Mouse (Mus musculus): ENCODE data around the gene Sdf4.

Gene Sdf4

GRCm38 (mm10) chr4:156055173-156055572 is 62.5 kb downstream of the Sdf4 start:
- DNase-seq (ENCODE audit: low spot score in 2 of 2), result no peak

- DNase-seq (ENCODE audit: low spot score in 2 of 2), result no peak
Measured at GRCm38 (mm10) chr4:156057702-156058101, 65.0 kb downstream of the Sdf4 start.

GRCm38 (mm10) chr4:156058826-156059225 is 66.2 kb downstream of the Sdf4 start:
- no peak for DNase-seq (ENCODE audit: low spot score in 2 of 2)

GRCm38 (mm10) chr4:156059261-156059660 is 66.6 kb downstream of the Sdf4 start, which contains the start of gene Ttll10:
Gene Ttll10 (minus strand): TSS chr4:156059414.
- no peak for DNase-seq (ENCODE audit: low spot score in 2 of 2)

- no peak for DNase-seq (ENCODE audit: low spot score in 2 of 2)
Measured at GRCm38 (mm10) chr4:156059713-156060112, 67.0 kb downstream of the Sdf4 start.
